Comparison of ENCODE assay signal across 27 mouse cellular contexts in genomic region chr8:45281630-45282029, GRCm38 (mm10). TPM values are rescaled to one million over a fixed set of nuclear protein-coding genes. Genes with fewer than 3 reads are reported as not detected.
A peak's percentile ranks its signal among the peaks of the same experiment; 100 is the strongest.
DNase-seq lines count a peak whose midpoint lies in the region; ATAC-seq and TF ChIP-seq lines count a peak whose summit lies in the region.
"Had no signal": no experiment of that assay in that cellular context is flagged by ENCODE, and none has a peak within 500 bp of the region (broad histone marks: within the 10 kb centered on the region; RNA-seq: fewer than 3 reads in every experiment).

No protein-coding gene starts in this region.

- WGBS in intestine, postnatal 0 days, result 51% methylated on average over 8 of the region's 8 CpGs
- whole genome bisulfite sequencing in intestine, embryonic 16.5 days, result 65% methylated on average over 8 of the region's 8 CpGs
- WGBS in liver, embryonic 11.5 days, result 74% methylated on average over 8 of the region's 8 CpGs
- WGBS in liver, embryonic 16.5 days (ENCODE audit: insufficient replicate concordance), result 51% methylated on average over 8 of the region's 8 CpGs
- 80% methylated on average over 8 of the region's 8 CpGs for WGBS in forebrain, embryonic 15.5 days

- H3K36me3 ChIP-seq in intestine, postnatal 0 days (ENCODE audit: control insufficient read depth, insufficient read depth), result no peaks in the 10 kb centered on the region
- H3K36me3 ChIP-seq in intestine, embryonic 16.5 days (ENCODE audit: control insufficient read depth, insufficient read depth, low read length), result no peaks in the 10 kb centered on the region
- no peaks in the 10 kb centered on the region for H3K36me3 ChIP-seq in liver, embryonic 11.5 days (ENCODE audit: control insufficient read depth, insufficient read depth, low read length)
- H3K36me3 ChIP-seq in liver, embryonic 16.5 days (ENCODE audit: control insufficient read depth, insufficient read depth), result no peaks in the 10 kb centered on the region; the same call in 1 of the 2 replicates
- H3K36me3 ChIP-seq in forebrain, embryonic 15.5 days, result no peaks in the 10 kb centered on the region
- H3K36me3 ChIP-seq: embryonic facial prominence, embryonic 12.5 days; heart, embryonic 10.5 days; intestine, embryonic 15.5 days; limb, embryonic 13.5 days; neural tube, embryonic 12.5 days had no signal

- no peak overlapping the region for H3K4me2 ChIP-seq in intestine, postnatal 0 days (replicated peaks; ENCODE audit: low read depth)
- H3K4me2 ChIP-seq in intestine, embryonic 16.5 days (ENCODE audit: low read depth, low read length), result no peak overlapping the region
- H3K4me2 ChIP-seq in liver, embryonic 11.5 days, result no peak overlapping the region
- no peak overlapping the region for H3K4me2 ChIP-seq in liver, embryonic 16.5 days (ENCODE audit: low read depth, low read length)
- H3K4me2 ChIP-seq in forebrain, embryonic 15.5 days (replicated peaks), result no peak overlapping the region
- H3K4me2 ChIP-seq: embryonic facial prominence, embryonic 12.5 days; forebrain, embryonic 13.5 days; intestine, embryonic 15.5 days; limb, embryonic 13.5 days; neural tube, embryonic 12.5 days had no signal

- no peak overlapping the region for H3K27ac ChIP-seq in intestine, postnatal 0 days (ENCODE audit: low read depth, low read length)
- no peak overlapping the region for H3K27ac ChIP-seq in intestine, embryonic 16.5 days (ENCODE audit: low read length)
- no peak overlapping the region for H3K27ac ChIP-seq in liver, embryonic 11.5 days (ENCODE audit: low read depth, low read length)
- peak overlapping the region; percentile 66 for H3K27ac ChIP-seq in liver, embryonic 16.5 days (ENCODE audit: low read length)
- no peak overlapping the region for H3K27ac ChIP-seq in forebrain, embryonic 15.5 days (replicated peaks)
- H3K27ac ChIP-seq: embryonic facial prominence, embryonic 12.5 days; forebrain, embryonic 13.5 days; heart, embryonic 10.5 days; intestine, embryonic 15.5 days; limb, embryonic 13.5 days; neural tube, embryonic 12.5 days had no signal

- no peaks in the 10 kb centered on the region for H3K4me1 ChIP-seq in intestine, postnatal 0 days (replicated peaks; ENCODE audit: control insufficient read depth, insufficient read depth, low read length)
- H3K4me1 ChIP-seq in intestine, embryonic 16.5 days (ENCODE audit: control insufficient read depth, insufficient read depth, low read length), result no peaks in the 10 kb centered on the region
- H3K4me1 ChIP-seq in liver, embryonic 11.5 days (replicated peaks; ENCODE audit: control insufficient read depth, insufficient read depth, low read length), result no peaks in the 10 kb centered on the region
- no peaks in the 10 kb centered on the region for H3K4me1 ChIP-seq in liver, embryonic 16.5 days (ENCODE audit: control insufficient read depth, low read depth, low read length)
- no peaks in the 10 kb centered on the region for H3K4me1 ChIP-seq in forebrain, embryonic 15.5 days
- H3K4me1 ChIP-seq: embryonic facial prominence, embryonic 12.5 days; forebrain, embryonic 13.5 days; heart, embryonic 10.5 days; intestine, embryonic 15.5 days; limb, embryonic 13.5 days; neural tube, embryonic 12.5 days had no signal

- no peak for TF ChIP-seq CTCF in intestine, postnatal 0 days (IDR thresholded peaks at IDR 0.05; ENCODE audit: low read depth)

- no peaks in the 10 kb centered on the region for H3K27me3 ChIP-seq in intestine, postnatal 0 days (replicated peaks; ENCODE audit: control insufficient read depth, insufficient read depth, low read length)
- H3K27me3 ChIP-seq in intestine, embryonic 16.5 days (replicated peaks; ENCODE audit: control insufficient read depth, insufficient read depth, low read length), result no peaks in the 10 kb centered on the region
- H3K27me3 ChIP-seq in liver, embryonic 11.5 days (replicated peaks; ENCODE audit: control insufficient read depth, insufficient read depth, low read length), result no peaks in the 10 kb centered on the region
- H3K27me3 ChIP-seq in liver, embryonic 16.5 days (ENCODE audit: control insufficient read depth, insufficient read depth, low read depth, low read length), result no peaks in the 10 kb centered on the region
- no peaks in the 10 kb centered on the region for H3K27me3 ChIP-seq in forebrain, embryonic 15.5 days
- H3K27me3 ChIP-seq: embryonic facial prominence, embryonic 12.5 days; forebrain, embryonic 13.5 days; intestine, embryonic 15.5 days; limb, embryonic 13.5 days; neural tube, embryonic 12.5 days had no signal

- no peak overlapping the region for H3K4me3 ChIP-seq in intestine, postnatal 0 days (ENCODE audit: low read depth, low read length)
- no peak overlapping the region for H3K4me3 ChIP-seq in intestine, embryonic 16.5 days (ENCODE audit: low read length)
- no peak overlapping the region for H3K4me3 ChIP-seq in liver, embryonic 11.5 days (ENCODE audit: low read depth, low read length)
- no peak overlapping the region for H3K4me3 ChIP-seq in liver, embryonic 16.5 days (ENCODE audit: low read depth, low read length)
- H3K4me3 ChIP-seq in forebrain, embryonic 15.5 days, result no peak overlapping the region
- H3K4me3 ChIP-seq: embryonic facial prominence, embryonic 12.5 days; forebrain, embryonic 13.5 days; heart, embryonic 10.5 days; intestine, embryonic 15.5 days; limb, embryonic 13.5 days; neural tube, embryonic 12.5 days had no signal

- no peak overlapping the region for H3K9ac ChIP-seq in intestine, postnatal 0 days (ENCODE audit: low read depth, low read length)
- H3K9ac ChIP-seq in intestine, embryonic 16.5 days (ENCODE audit: low read depth, low read length), result no peak overlapping the region
- H3K9ac ChIP-seq in liver, embryonic 11.5 days (ENCODE audit: low read depth, low read length), result no peak overlapping the region
- no peak overlapping the region for H3K9ac ChIP-seq in liver, embryonic 16.5 days (ENCODE audit: low read depth, low read length)
- H3K9ac ChIP-seq in forebrain, embryonic 15.5 days (replicated peaks), result no peak overlapping the region
- H3K9ac ChIP-seq: embryonic facial prominence, embryonic 12.5 days; forebrain, embryonic 13.5 days; intestine, embryonic 15.5 days; limb, embryonic 13.5 days; neural tube, embryonic 12.5 days had no signal

- no peaks in the 10 kb centered on the region for H3K9me3 ChIP-seq in intestine, postnatal 0 days (ENCODE audit: control insufficient read depth)
- no peaks in the 10 kb centered on the region for H3K9me3 ChIP-seq in intestine, embryonic 16.5 days (ENCODE audit: control insufficient read depth, low read length)
- H3K9me3 ChIP-seq in liver, embryonic 11.5 days (ENCODE audit: control insufficient read depth, low read length), result no peaks in the 10 kb centered on the region
- no peaks in the 10 kb centered on the region for H3K9me3 ChIP-seq in liver, embryonic 16.5 days (replicated peaks; ENCODE audit: control insufficient read depth, low read length)
- no peaks in the 10 kb centered on the region for H3K9me3 ChIP-seq in forebrain, embryonic 15.5 days
- H3K9me3 ChIP-seq: embryonic facial prominence, embryonic 12.5 days; forebrain, embryonic 13.5 days; heart, embryonic 10.5 days; intestine, embryonic 15.5 days; neural tube, embryonic 12.5 days had no signal

- peak; percentile 36; the same call in 1 of the 2 replicates for ATAC-seq in intestine, postnatal 0 days
- no peak for ATAC-seq in intestine, embryonic 16.5 days
- ATAC-seq in liver, embryonic 11.5 days (replicated peaks; ENCODE audit: low FRiP score), result no peak
- ATAC-seq in liver, embryonic 16.5 days (ENCODE audit: low read depth), result peak; percentile 92
- ATAC-seq in monocyte, adult 5-6 weeks (replicated peaks; ENCODE audit: insufficient number of reproducible peaks, low FRiP score, low TSS enrichment, poor library complexity, severe bottlenecking), result no peak
- ATAC-seq in forebrain, embryonic 15.5 days (replicated peaks), result no peak
- ATAC-seq: forebrain, embryonic 13.5 days; hindbrain, embryonic 16.5 days; intestine, embryonic 15.5 days had no signal

- DNase-seq in liver, result peak; percentile 6
- DNase-seq in liver, embryonic 11.5 days (ENCODE audit: low spot score), result no peak
- peak; percentile 50 for DNase-seq in lung, postnatal 36 days
- DNase-seq: adrenal gland, postnatal 10 days; cerebellum, adult 2 months; cerebellum, postnatal 25 days; midbrain, embryonic 14.5 days; thymus, postnatal 14 days had no signal

RNA-seq across cellular contexts. Expression of gene Klkb1, which starts 13.0 kb away (rescaled TPM):
- not detected in 2 replicates for polyA plus RNA-seq in intestine, postnatal 0 days (2015; fragmentation: Nextera tagmentation; extraction: Ambion mirVana)
- polyA plus RNA-seq in intestine, embryonic 16.5 days (2015; fragmentation: Nextera tagmentation; extraction: Ambion mirVana), result 0.07 and 0.09 TPM in 2 replicates
- polyA plus RNA-seq in liver, embryonic 11.5 days (2014; fragmentation: Nextera tagmentation; extraction: Ambion mirVana), result 0.35 and 0.41 TPM in 2 replicates
- polyA plus RNA-seq in liver, embryonic 16.5 days (2015; fragmentation: Nextera tagmentation; extraction: Ambion mirVana), result 13.9 and 18.1 TPM in 2 replicates
- total RNA-seq in monocyte, adult 5-6 weeks (2017), result 0.19 TPM in 1 of 3 replicates, not detected in the others
- not detected in 2 replicates for polyA plus RNA-seq in forebrain, embryonic 15.5 days (2015; fragmentation: Nextera tagmentation; extraction: Ambion mirVana)
- total RNA-seq: hematopoietic stem cell, adult 5-6 weeks; left cerebral cortex, postnatal 14 days; megakaryocyte-erythroid progenitor cell, adult 5-6 weeks had no signal
- polyA plus RNA-seq: forebrain, embryonic 13.5 days; heart, embryonic 10.5 days; heart, postnatal 0 days; midbrain, embryonic 14.5 days; neural tube, embryonic 12.5 days had no signal

RNA-seq across cellular contexts. Expression of gene F11, which starts 19.8 kb away (rescaled TPM):
- not detected in 2 replicates for polyA plus RNA-seq in intestine, postnatal 0 days (2015; fragmentation: Nextera tagmentation; extraction: Ambion mirVana)
- polyA plus RNA-seq in intestine, embryonic 16.5 days (2015; fragmentation: Nextera tagmentation; extraction: Ambion mirVana), result 0.40 and 0.72 TPM in 2 replicates
- 1.6 and 2.4 TPM in 2 replicates for polyA plus RNA-seq in liver, embryonic 11.5 days (2014; fragmentation: Nextera tagmentation; extraction: Ambion mirVana)
- 51.0 and 56.3 TPM in 2 replicates for polyA plus RNA-seq in liver, embryonic 16.5 days (2015; fragmentation: Nextera tagmentation; extraction: Ambion mirVana)
- total RNA-seq in monocyte, adult 5-6 weeks (2017), result not detected in 3 replicates
- not detected in 2 replicates for polyA plus RNA-seq in forebrain, embryonic 15.5 days (2015; fragmentation: Nextera tagmentation; extraction: Ambion mirVana)
- total RNA-seq: gastrocnemius, adult 8-10 months; hematopoietic stem cell, adult 5-6 weeks; left cerebral cortex, postnatal 14 days; megakaryocyte-erythroid progenitor cell, adult 5-6 weeks had no signal
- polyA plus RNA-seq: cerebellum, adult 2 months; embryonic facial prominence, embryonic 12.5 days; forebrain, embryonic 13.5 days; gonadal fat pad, adult 2 months; heart, embryonic 10.5 days; heart, postnatal 0 days; hindbrain, embryonic 16.5 days; limb, embryonic 13.5 days; neural tube, embryonic 12.5 days; spleen, adult 2 months had no signal

RNA-seq across cellular contexts. Expression of gene Gm45753, which starts 26.6 kb away (rescaled TPM):
- polyA plus RNA-seq in intestine, postnatal 0 days (2015; fragmentation: Nextera tagmentation; extraction: Ambion mirVana), result not detected in 2 replicates
- polyA plus RNA-seq in intestine, embryonic 16.5 days (2015; fragmentation: Nextera tagmentation; extraction: Ambion mirVana), result 0.13 and 0.54 TPM in 2 replicates
- 0.78 and 0.89 TPM in 2 replicates for polyA plus RNA-seq in liver, embryonic 11.5 days (2014; fragmentation: Nextera tagmentation; extraction: Ambion mirVana)
- 21.6 and 26.5 TPM in 2 replicates for polyA plus RNA-seq in liver, embryonic 16.5 days (2015; fragmentation: Nextera tagmentation; extraction: Ambion mirVana)
- not detected in 3 replicates for total RNA-seq in monocyte, adult 5-6 weeks (2017)
- polyA plus RNA-seq in forebrain, embryonic 15.5 days (2015; fragmentation: Nextera tagmentation; extraction: Ambion mirVana), result 0.11 TPM in 1 of 2 replicates, not detected in the other
- total RNA-seq: gastrocnemius, adult 8-10 months; hematopoietic stem cell, adult 5-6 weeks; left cerebral cortex, postnatal 14 days; megakaryocyte-erythroid progenitor cell, adult 5-6 weeks had no signal
- polyA plus RNA-seq: cerebellum, adult 2 months; embryonic facial prominence, embryonic 12.5 days; forebrain, embryonic 13.5 days; heart, embryonic 10.5 days; heart, postnatal 0 days; hindbrain, embryonic 16.5 days; limb, embryonic 13.5 days; midbrain, embryonic 14.5 days; neural tube, embryonic 12.5 days; spleen, adult 2 months had no signal

RNA-seq across cellular contexts. Expression of gene Cyp4v3, which starts 51.4 kb away (rescaled TPM):
- 2.2 and 2.4 TPM in 2 replicates for polyA plus RNA-seq in intestine, postnatal 0 days (2015; fragmentation: Nextera tagmentation; extraction: Ambion mirVana)
- polyA plus RNA-seq in intestine, embryonic 16.5 days (2015; fragmentation: Nextera tagmentation; extraction: Ambion mirVana), result 1.3 and 1.7 TPM in 2 replicates
- polyA plus RNA-seq in liver, embryonic 11.5 days (2014; fragmentation: Nextera tagmentation; extraction: Ambion mirVana), result 1.7 and 1.9 TPM in 2 replicates
- 6.4 and 6.5 TPM in 2 replicates for polyA plus RNA-seq in liver, embryonic 16.5 days (2015; fragmentation: Nextera tagmentation; extraction: Ambion mirVana)
- total RNA-seq in monocyte, adult 5-6 weeks (2017), result 35.5 to 50.5 TPM (median 44.3 TPM) in 3 replicates
- polyA plus RNA-seq in forebrain, embryonic 15.5 days (2015; fragmentation: Nextera tagmentation; extraction: Ambion mirVana), result 0.56 and 0.68 TPM in 2 replicates

Comparison
In these comparisons a context has a peak if more than half of its experiments do, and no peak if none do; other contexts are left out.
1. ATAC-seq: peak in intestine, postnatal 0 days (single experiment) and liver, embryonic 16.5 days (single experiment); none in intestine, embryonic 16.5 days (single experiment), liver, embryonic 11.5 days (single experiment), monocyte, adult 5-6 weeks (single experiment) and forebrain, embryonic 15.5 days (single experiment).
2. RNA of gene Klkb1, which starts 13.0 kb away (polyA plus RNA-seq): 13.9 to 18.1 TPM in liver, embryonic 16.5 days; 0.35 to 0.41 TPM in liver, embryonic 11.5 days, 0.07 to 0.09 TPM in intestine, embryonic 16.5 days, not detected in forebrain, embryonic 15.5 days and not detected in intestine, postnatal 0 days; every median in the first group is over 10 times any median in the second.
3. RNA of gene F11, which starts 19.8 kb away (polyA plus RNA-seq): 51.0 to 56.3 TPM in liver, embryonic 16.5 days; 1.6 to 2.4 TPM in liver, embryonic 11.5 days, 0.40 to 0.72 TPM in intestine, embryonic 16.5 days, not detected in forebrain, embryonic 15.5 days and not detected in intestine, postnatal 0 days; every median in the first group is over 10 times any median in the second.
4. RNA of gene Gm45753, which starts 26.6 kb away (polyA plus RNA-seq): 21.6 to 26.5 TPM in liver, embryonic 16.5 days; 0.78 to 0.89 TPM in liver, embryonic 11.5 days, 0.13 to 0.54 TPM in intestine, embryonic 16.5 days, not detected in intestine, postnatal 0 days and 0.11 TPM in forebrain, embryonic 15.5 days; every median in the first group is over 10 times any median in the second.